Mouse (Mus musculus): ENCODE measurements around the gene Tmx1. TPM values are rescaled to one million over a fixed set of nuclear protein-coding genes. Genes with fewer than 3 reads are reported as not detected.

The Tmx1 gene
- 42.9 and 57.4 TPM in 2 replicates for total RNA-seq (2014; rRNA removed; ENCODE audit: low replicate concordance)
- polyA plus RNA-seq (2015; fragmentation: Nextera tagmentation; extraction: Ambion mirVana): 69.8 and 80.4 TPM in 2 replicates

DNA sequence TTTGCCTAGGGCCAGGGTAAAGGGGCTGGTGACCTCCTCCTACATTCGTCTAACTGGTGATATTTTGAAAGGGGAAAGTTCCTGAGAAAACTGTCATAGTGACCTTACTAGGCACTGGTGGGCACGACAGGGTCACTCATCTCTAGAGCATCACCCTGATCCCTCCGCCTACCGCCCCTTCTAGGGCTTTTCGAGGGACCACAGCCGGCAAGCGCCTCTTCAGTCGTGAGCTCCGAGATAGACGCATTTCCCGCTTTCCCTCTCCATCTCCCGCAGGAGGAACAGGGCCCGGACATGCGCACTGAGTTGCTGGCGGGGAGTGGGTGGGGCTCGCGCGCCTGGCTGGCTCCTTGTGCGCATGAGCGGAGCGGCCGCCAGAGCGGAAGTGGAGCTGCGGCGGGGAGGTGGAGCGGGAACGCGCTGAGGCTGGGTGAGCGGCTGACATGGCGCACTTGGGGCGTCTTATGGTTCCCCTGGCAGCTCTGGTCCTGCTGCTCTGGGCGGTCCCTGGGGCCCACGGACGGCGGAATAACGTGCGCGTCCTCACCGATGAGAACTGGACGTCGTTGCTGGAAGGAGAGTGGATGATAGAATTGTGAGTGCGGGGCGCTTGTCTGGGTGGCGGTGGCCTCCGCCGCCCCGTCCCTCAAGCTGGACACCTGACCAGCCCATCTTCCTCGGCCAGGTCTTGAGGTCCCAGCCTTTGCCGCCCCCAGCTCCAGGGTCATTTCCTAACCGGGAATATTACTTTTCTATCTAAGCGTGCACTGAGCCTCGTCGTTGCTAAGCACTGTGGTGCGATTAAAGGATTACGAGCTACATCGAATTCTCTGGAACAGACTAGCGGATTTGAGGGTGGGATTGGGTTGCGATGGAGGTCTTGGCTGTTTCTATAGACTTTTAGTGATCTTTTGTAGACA lies at the start of gene Tmx1:
Tmx1 (plus strand) TSS at position 370 of the 920 bp plus-strand sequence.
- peaks cover 16% of the 10 kb centered on the region for H3K4me1 ChIP-seq (ENCODE audit: control insufficient read depth, insufficient read depth)
- no peaks in the 10 kb centered on the region for H3K9me3 ChIP-seq (replicated peaks; ENCODE audit: control insufficient read depth, low read length)
- TF ChIP-seq EP300 (IDR thresholded peaks at IDR 0.05; ENCODE audit: low read depth) (no peak), CTCF (IDR thresholded peaks at IDR 0.05; ENCODE audit: low read depth) (no peak)
- H3K9ac ChIP-seq (replicated peaks; ENCODE audit: low read depth, low read length): peak within 1 kb of the TSS; percentile 82
- DNase-seq (ENCODE audit: low spot score) (peak; percentile 95), ATAC-seq (ENCODE audit: insufficient read depth, low read depth) (peak; percentile 99)
- H3K4me2 ChIP-seq (ENCODE audit: low read depth, low read length): peak within 1 kb of the TSS; percentile 75
- H3K4me3 ChIP-seq (ENCODE audit: low read depth, low read length): peak within 1 kb of the TSS; percentile 88
- H3K36me3 ChIP-seq (replicated peaks; ENCODE audit: control insufficient read depth, insufficient read depth, low read length): peaks cover 10% of the 10 kb centered on the region; the same call in 1 of the 2 replicates
- WGBS: under 1% methylated on average over 58 of the region's 58 CpGs
- peak within 1 kb of the TSS; percentile 80 for H3K27ac ChIP-seq (ENCODE audit: low read depth)
- H3K27me3 ChIP-seq (ENCODE audit: control insufficient read depth, insufficient read depth, low read length): no peaks in the 10 kb centered on the region

DNA sequence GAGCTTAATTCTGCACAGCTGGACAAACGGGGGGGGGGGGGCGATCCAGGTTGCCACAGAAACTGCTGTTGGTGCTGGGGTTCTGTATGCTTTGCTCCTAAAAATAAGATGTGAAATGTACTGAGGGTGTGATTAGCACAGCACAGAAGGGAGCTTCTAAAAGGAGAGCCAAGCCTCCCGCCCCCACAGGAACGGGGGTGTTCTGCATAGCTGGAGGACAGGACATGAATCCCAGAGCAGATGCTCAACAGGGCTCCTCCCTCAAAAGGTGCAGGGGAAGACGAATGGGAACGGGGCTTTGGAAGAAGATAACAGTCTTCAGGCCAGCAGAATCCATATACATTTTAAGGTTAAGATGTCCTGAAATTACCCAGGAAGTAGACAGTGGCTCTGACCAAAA lies 48.6 kb upstream of the Tmx1 start:
- no peak for ATAC-seq (ENCODE audit: insufficient read depth, low read depth)
- no peaks in the 10 kb centered on the region for H3K9me3 ChIP-seq (replicated peaks; ENCODE audit: control insufficient read depth, low read length)
- H3K9ac ChIP-seq (replicated peaks; ENCODE audit: low read depth, low read length): no peak overlapping the region
- H3K36me3 ChIP-seq (replicated peaks; ENCODE audit: control insufficient read depth, insufficient read depth, low read length): no peaks in the 10 kb centered on the region
- no peaks in the 10 kb centered on the region for H3K27me3 ChIP-seq (ENCODE audit: control insufficient read depth, insufficient read depth, low read length)
- H3K4me2 ChIP-seq (ENCODE audit: low read depth, low read length): no peak overlapping the region
- no peak for TF ChIP-seq EP300 (IDR thresholded peaks at IDR 0.05; ENCODE audit: low read depth)
- no peak for TF ChIP-seq CTCF (IDR thresholded peaks at IDR 0.05; ENCODE audit: low read depth)
- 38% methylated on average over 6 of the region's 6 CpGs for WGBS
- H3K4me3 ChIP-seq (ENCODE audit: low read depth, low read length): no peak overlapping the region
- no peaks in the 10 kb centered on the region for H3K4me1 ChIP-seq (ENCODE audit: control insufficient read depth, insufficient read depth)
- DNase-seq (ENCODE audit: low spot score): no peak
- H3K27ac ChIP-seq (ENCODE audit: low read depth): no peak overlapping the region

DNA sequence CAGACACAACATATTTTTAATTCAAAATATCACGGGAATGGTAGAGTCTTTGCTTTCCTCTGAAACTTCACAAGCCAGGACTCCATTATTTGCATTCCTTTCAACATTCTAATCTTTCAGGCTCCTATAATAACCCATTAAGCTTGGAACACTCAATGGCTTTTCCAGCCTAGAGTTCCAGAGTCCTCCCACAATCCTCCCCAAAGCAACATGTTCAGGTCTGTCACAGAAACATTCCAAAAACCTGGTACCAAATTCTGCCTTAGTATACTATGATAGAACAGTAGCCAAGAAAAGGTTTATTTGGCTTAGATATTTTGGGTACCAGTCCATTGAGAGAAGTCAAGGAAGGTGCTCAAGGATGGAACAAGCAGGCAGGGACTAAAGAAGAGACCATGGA lies 44.5 kb upstream of the Tmx1 start:
- TF ChIP-seq CTCF (IDR thresholded peaks at IDR 0.05; ENCODE audit: low read depth): no peak
- no peak for TF ChIP-seq EP300 (IDR thresholded peaks at IDR 0.05; ENCODE audit: low read depth)
- DNase-seq (ENCODE audit: low spot score): no peak

DNA sequence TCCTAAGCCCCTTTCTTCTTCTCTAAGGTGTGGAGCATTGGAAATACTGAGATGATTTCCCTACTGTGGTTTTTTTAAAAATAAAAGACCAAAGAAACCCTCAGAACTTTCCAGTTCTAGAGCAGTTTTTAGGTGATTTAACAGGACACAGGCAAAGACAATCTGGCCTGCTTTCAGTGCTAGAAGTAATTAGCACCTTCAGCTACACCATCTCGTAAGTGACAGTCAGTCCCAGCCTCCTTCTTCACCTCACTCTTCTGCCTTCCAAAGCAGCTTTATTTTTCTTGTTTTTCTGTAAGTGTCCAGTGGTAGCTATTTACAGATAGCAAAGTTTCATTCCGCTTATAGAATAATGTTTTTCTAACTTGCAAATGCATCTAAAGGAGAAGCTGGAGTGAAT lies 43.3 kb upstream of the Tmx1 start:
- TF ChIP-seq CTCF (IDR thresholded peaks at IDR 0.05; ENCODE audit: low read depth): no peak
- no peak for TF ChIP-seq EP300 (IDR thresholded peaks at IDR 0.05; ENCODE audit: low read depth)
- H3K36me3 ChIP-seq (replicated peaks; ENCODE audit: control insufficient read depth, insufficient read depth, low read length): no peaks in the 10 kb centered on the region
- H3K27ac ChIP-seq (ENCODE audit: low read depth): no peak overlapping the region
- ATAC-seq (ENCODE audit: insufficient read depth, low read depth): no peak
- no peak overlapping the region for H3K9ac ChIP-seq (replicated peaks; ENCODE audit: low read depth, low read length)
- no peaks in the 10 kb centered on the region for H3K4me1 ChIP-seq (ENCODE audit: control insufficient read depth, insufficient read depth)
- H3K27me3 ChIP-seq (ENCODE audit: control insufficient read depth, insufficient read depth, low read length): no peaks in the 10 kb centered on the region
- H3K4me2 ChIP-seq (ENCODE audit: low read depth, low read length): no peak overlapping the region
- no peaks in the 10 kb centered on the region for H3K9me3 ChIP-seq (replicated peaks; ENCODE audit: control insufficient read depth, low read length)
- 83% methylated on average over 2 of the region's 2 CpGs for WGBS
- H3K4me3 ChIP-seq (ENCODE audit: low read depth, low read length): no peak overlapping the region
- no peak for DNase-seq (ENCODE audit: low spot score)

More for the DNA sequence above, 44.5 kb upstream of the Tmx1 start:
- ATAC-seq (ENCODE audit: insufficient read depth, low read depth): no peak
- no peaks in the 10 kb centered on the region for H3K27me3 ChIP-seq (ENCODE audit: control insufficient read depth, insufficient read depth, low read length)
- no peak overlapping the region for H3K4me3 ChIP-seq (ENCODE audit: low read depth, low read length)
- no peak overlapping the region for H3K9ac ChIP-seq (replicated peaks; ENCODE audit: low read depth, low read length)
- H3K4me1 ChIP-seq (ENCODE audit: control insufficient read depth, insufficient read depth): no peaks in the 10 kb centered on the region
- no peak overlapping the region for H3K4me2 ChIP-seq (ENCODE audit: low read depth, low read length)
- no peaks in the 10 kb centered on the region for H3K9me3 ChIP-seq (replicated peaks; ENCODE audit: control insufficient read depth, low read length)
- no peak overlapping the region for H3K27ac ChIP-seq (ENCODE audit: low read depth)
- 63% methylated on average over 1 of the region's 1 CpGs for WGBS
- H3K36me3 ChIP-seq (replicated peaks; ENCODE audit: control insufficient read depth, insufficient read depth, low read length): no peaks in the 10 kb centered on the region

DNA sequence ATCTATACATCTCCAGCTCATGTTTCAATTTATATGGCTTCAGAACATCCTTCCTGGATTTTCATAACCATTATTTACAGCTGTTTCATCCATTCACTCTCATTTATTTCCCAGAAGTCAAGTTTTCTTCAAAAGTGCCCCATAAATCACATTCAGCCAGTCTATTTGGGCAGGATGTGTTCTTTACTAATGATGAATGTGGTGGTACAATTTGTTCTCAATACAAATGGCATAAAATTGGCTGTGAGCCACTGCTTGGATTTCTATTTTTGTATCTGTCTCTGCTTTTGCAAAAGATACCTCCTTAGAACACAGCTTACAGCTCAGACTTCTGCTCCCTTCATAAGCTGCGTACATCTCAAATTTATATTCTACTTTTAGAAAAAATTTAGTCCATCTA lies 32.7 kb upstream of the Tmx1 start:
- WGBS: 44% methylated on average over 1 of the region's 1 CpGs
- ATAC-seq (ENCODE audit: insufficient read depth, low read depth) (no peak), DNase-seq (ENCODE audit: low spot score) (peak; percentile 24)

More for the DNA sequence above, 32.7 kb upstream of the Tmx1 start:
- Histone ChIP-seq H3K27me3 (ENCODE audit: control insufficient read depth, insufficient read depth, low read length) (no peaks in the 10 kb centered on the region), H3K36me3 (replicated peaks; ENCODE audit: control insufficient read depth, insufficient read depth, low read length) (no peaks in the 10 kb centered on the region), H3K27ac (ENCODE audit: low read depth) (no peak overlapping the region), H3K4me2 (ENCODE audit: low read depth, low read length) (no peak overlapping the region), H3K9me3 (replicated peaks; ENCODE audit: control insufficient read depth, low read length) (no peaks in the 10 kb centered on the region), H3K4me1 (ENCODE audit: control insufficient read depth, insufficient read depth) (peaks cover 9% of the 10 kb centered on the region; the same call in 1 of the 2 replicates), H3K4me3 (ENCODE audit: low read depth, low read length) (no peak overlapping the region), H3K9ac (replicated peaks; ENCODE audit: low read depth, low read length) (no peak overlapping the region)
- no peak for TF ChIP-seq CTCF (IDR thresholded peaks at IDR 0.05; ENCODE audit: low read depth)
- no peak for TF ChIP-seq EP300 (IDR thresholded peaks at IDR 0.05; ENCODE audit: low read depth)
